Mouse (Mus musculus): ENCODE results near the gene Abhd17a. TPM values are rescaled to one million over a fixed set of nuclear protein-coding genes. Genes with fewer than 3 reads are reported as not detected.

Gene Abhd17a
- total RNA-seq (2014; rRNA removed; ENCODE audit: low replicate concordance): 194 and 462 TPM in 2 replicates
- 88.2 and 88.6 TPM in 2 replicates for polyA plus RNA-seq (2015; fragmentation: Nextera tagmentation; extraction: Ambion mirVana)

DNA sequence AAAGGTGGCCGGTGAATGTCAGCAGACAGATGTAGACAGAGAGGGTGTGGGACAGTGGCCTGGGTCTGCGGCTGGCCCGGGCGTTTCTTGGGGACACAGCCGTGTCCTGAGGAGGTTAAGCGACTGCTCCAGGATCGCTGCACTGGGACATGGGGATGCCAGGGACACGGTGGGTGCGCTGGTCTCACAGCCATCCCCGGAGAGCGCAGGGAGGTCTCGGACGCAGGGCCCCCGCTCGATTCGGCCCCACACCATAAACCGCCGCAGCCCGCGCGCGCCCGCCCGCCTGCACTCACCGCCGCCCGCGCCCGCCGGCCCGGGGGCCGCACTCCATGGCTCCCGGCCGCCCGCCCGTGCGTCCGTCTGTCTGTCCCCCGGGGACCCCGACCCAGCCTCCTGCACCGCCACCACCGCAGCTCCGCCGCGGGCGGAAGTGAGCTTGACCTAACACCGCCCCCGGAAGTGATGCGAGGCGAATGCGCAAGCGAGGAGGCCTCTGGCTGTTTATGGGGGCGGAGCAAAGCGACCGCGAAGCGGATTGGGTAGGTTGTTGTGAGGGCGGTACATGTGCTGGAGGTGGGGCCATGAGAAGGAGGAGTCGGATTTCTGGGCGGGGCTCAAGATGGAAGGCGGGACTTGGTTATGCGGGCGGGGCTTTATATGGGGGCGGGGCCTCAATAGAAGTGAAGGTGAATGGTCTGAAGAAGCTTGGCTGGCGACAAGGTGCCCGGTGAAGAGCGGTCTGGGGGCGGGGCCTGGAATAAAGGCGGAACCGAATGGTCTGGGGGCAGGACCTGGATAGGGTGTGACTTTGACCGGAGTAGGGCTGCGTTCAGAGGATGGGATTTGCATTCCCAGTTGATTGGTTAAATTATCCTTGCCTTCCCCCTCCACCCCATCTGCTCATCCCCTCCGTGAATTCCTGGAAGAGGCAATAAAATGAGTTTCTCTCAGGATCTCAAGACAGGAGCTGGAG lies at the start of gene Abhd17a:
TSS of gene Abhd17a (minus strand) at position 463 of the 976 bp plus-strand sequence.
- H3K9me3 ChIP-seq (replicated peaks; ENCODE audit: control insufficient read depth, low read length): no peaks in the 10 kb centered on the region
- H3K27me3 ChIP-seq (ENCODE audit: control insufficient read depth, insufficient read depth, low read length): no peaks in the 10 kb centered on the region
- peaks cover 17% of the 10 kb centered on the region for H3K4me1 ChIP-seq (ENCODE audit: control insufficient read depth, insufficient read depth)
- peak within 1 kb of the TSS; percentile 76 for H3K27ac ChIP-seq (ENCODE audit: low read depth)
- under 1% methylated on average over 71 of the region's 73 CpGs for WGBS
- H3K9ac ChIP-seq (replicated peaks; ENCODE audit: low read depth, low read length): peak within 1 kb of the TSS; percentile 93
- TF ChIP-seq CTCF (IDR thresholded peaks at IDR 0.05; ENCODE audit: low read depth) (no peak), EP300 (IDR thresholded peaks at IDR 0.05; ENCODE audit: low read depth) (no peak)
- ATAC-seq (ENCODE audit: insufficient read depth, low read depth): peak; percentile 96
- H3K4me3 ChIP-seq (ENCODE audit: low read depth, low read length): peak within 1 kb of the TSS; percentile 80
- peaks cover 5% of the 10 kb centered on the region; the same call in 1 of the 2 replicates for H3K36me3 ChIP-seq (replicated peaks; ENCODE audit: control insufficient read depth, insufficient read depth, low read length)
- DNase-seq (ENCODE audit: low spot score): peak; percentile 98
- H3K4me2 ChIP-seq (ENCODE audit: low read depth, low read length): peak within 1 kb of the TSS; percentile 97

- Histone ChIP-seq H3K4me1 (ENCODE audit: control insufficient read depth, insufficient read depth) (peaks cover 3% of the 10 kb centered on the region; the same call in 1 of the 2 replicates), H3K4me3 (ENCODE audit: low read depth, low read length) (no peak overlapping the region), H3K9me3 (replicated peaks; ENCODE audit: control insufficient read depth, low read length) (no peaks in the 10 kb centered on the region), H3K27me3 (ENCODE audit: control insufficient read depth, insufficient read depth, low read length) (no peaks in the 10 kb centered on the region), H3K27ac (ENCODE audit: low read depth) (no peak overlapping the region), H3K4me2 (ENCODE audit: low read depth, low read length) (no peak overlapping the region), H3K36me3 (replicated peaks; ENCODE audit: control insufficient read depth, insufficient read depth, low read length) (peaks cover 64% of the 10 kb centered on the region), H3K9ac (replicated peaks; ENCODE audit: low read depth, low read length) (no peak overlapping the region)
- ATAC-seq (ENCODE audit: insufficient read depth, low read depth) (no peak), DNase-seq (ENCODE audit: low spot score) (no peak)
- TF ChIP-seq EP300 (IDR thresholded peaks at IDR 0.05; ENCODE audit: low read depth): no peak
- TF ChIP-seq CTCF (IDR thresholded peaks at IDR 0.05; ENCODE audit: low read depth): no peak
- 81% methylated on average over 6 of the region's 6 CpGs for WGBS
These were observed 45.2 kb upstream of the Abhd17a start for GRCm38 (mm10) chr10:80635345-80635744.

GRCm38 (mm10) chr10:80628925-80629324 lies 38.8 kb upstream of the Abhd17a start:
- DNase-seq (ENCODE audit: low spot score) (no peak), ATAC-seq (ENCODE audit: insufficient read depth, low read depth) (no peak)
- Histone ChIP-seq H3K27me3 (ENCODE audit: control insufficient read depth, insufficient read depth, low read length) (no peaks in the 10 kb centered on the region), H3K4me1 (ENCODE audit: control insufficient read depth, insufficient read depth) (peaks cover 36% of the 10 kb centered on the region), H3K4me2 (ENCODE audit: low read depth, low read length) (no peak overlapping the region), H3K9me3 (replicated peaks; ENCODE audit: control insufficient read depth, low read length) (no peaks in the 10 kb centered on the region), H3K36me3 (replicated peaks; ENCODE audit: control insufficient read depth, insufficient read depth, low read length) (peaks cover under 1% of the 10 kb centered on the region; the same call in 1 of the 2 replicates), H3K9ac (replicated peaks; ENCODE audit: low read depth, low read length) (no peak overlapping the region), H3K4me3 (ENCODE audit: low read depth, low read length) (no peak overlapping the region), H3K27ac (ENCODE audit: low read depth) (no peak overlapping the region)
- 66% methylated on average over 9 of the region's 9 CpGs for WGBS
- no peak for TF ChIP-seq EP300 (IDR thresholded peaks at IDR 0.05; ENCODE audit: low read depth)
- no peak for TF ChIP-seq CTCF (IDR thresholded peaks at IDR 0.05; ENCODE audit: low read depth)

DNA sequence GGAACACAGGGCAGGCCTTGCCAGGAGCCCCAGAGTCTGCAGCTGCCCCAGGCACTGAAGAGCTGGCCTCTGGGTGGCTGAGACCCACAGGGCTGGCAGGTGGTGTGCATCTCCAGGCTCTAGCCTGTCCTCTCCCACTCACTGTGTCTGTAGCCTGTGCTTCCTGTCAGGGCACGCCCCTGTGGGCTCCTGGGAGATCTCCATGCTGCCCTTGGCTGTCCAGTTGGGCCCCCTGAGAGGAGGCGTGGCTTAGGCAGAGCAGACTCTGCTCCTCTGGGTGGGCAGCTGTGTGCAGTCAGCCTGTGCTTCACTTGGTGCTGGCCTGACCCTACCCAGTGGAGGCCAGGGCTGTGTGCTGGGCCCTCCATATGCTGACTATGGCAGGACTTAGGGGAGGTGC lies 37.5 kb upstream of the Abhd17a start:
- DNase-seq (ENCODE audit: low spot score) (peak; percentile 16), ATAC-seq (ENCODE audit: insufficient read depth, low read depth) (peak; percentile 15; the same call in 1 of the 2 replicates)
- WGBS: 22% methylated on average over 2 of the region's 2 CpGs
- no peak overlapping the region for H3K9ac ChIP-seq (replicated peaks; ENCODE audit: low read depth, low read length)
- H3K36me3 ChIP-seq (replicated peaks; ENCODE audit: control insufficient read depth, insufficient read depth, low read length): no peaks in the 10 kb centered on the region; the same call in 1 of the 2 replicates
- TF ChIP-seq EP300 (IDR thresholded peaks at IDR 0.05; ENCODE audit: low read depth) (no peak), CTCF (IDR thresholded peaks at IDR 0.05; ENCODE audit: low read depth) (no peak)
- H3K4me2 ChIP-seq (ENCODE audit: low read depth, low read length): no peak overlapping the region
- peaks cover 42% of the 10 kb centered on the region for H3K4me1 ChIP-seq (ENCODE audit: control insufficient read depth, insufficient read depth)
- no peaks in the 10 kb centered on the region for H3K27me3 ChIP-seq (ENCODE audit: control insufficient read depth, insufficient read depth, low read length)
- no peak overlapping the region for H3K27ac ChIP-seq (ENCODE audit: low read depth)
- no peaks in the 10 kb centered on the region for H3K9me3 ChIP-seq (replicated peaks; ENCODE audit: control insufficient read depth, low read length)
- H3K4me3 ChIP-seq (ENCODE audit: low read depth, low read length): no peak overlapping the region

DNA sequence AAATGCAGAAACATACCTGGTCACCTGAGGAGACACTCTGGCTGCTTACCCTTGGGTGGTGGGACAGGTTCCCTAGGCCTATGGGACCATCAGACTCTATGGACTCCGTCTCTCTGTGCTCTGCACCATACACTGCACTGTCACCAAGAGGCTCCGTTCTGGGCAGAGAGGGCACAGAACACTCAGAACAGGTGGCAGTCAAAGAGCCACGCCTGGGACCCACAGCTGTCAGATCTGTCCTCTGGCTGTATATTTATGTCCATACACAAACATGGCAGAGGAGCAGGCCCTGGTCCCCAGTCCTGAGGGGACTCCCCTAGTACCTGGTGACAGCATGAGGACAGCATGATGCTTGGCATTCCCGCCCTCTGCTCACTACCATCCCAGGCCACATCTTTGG lies 35.6 kb upstream of the Abhd17a start:
- Histone ChIP-seq H3K4me3 (ENCODE audit: low read depth, low read length) (no peak overlapping the region), H3K27ac (ENCODE audit: low read depth) (no peak overlapping the region), H3K36me3 (replicated peaks; ENCODE audit: control insufficient read depth, insufficient read depth, low read length) (no peaks in the 10 kb centered on the region; the same call in 1 of the 2 replicates), H3K9ac (replicated peaks; ENCODE audit: low read depth, low read length) (no peak overlapping the region), H3K9me3 (replicated peaks; ENCODE audit: control insufficient read depth, low read length) (no peaks in the 10 kb centered on the region), H3K4me1 (ENCODE audit: control insufficient read depth, insufficient read depth) (peaks cover 47% of the 10 kb centered on the region), H3K4me2 (ENCODE audit: low read depth, low read length) (no peak overlapping the region), H3K27me3 (ENCODE audit: control insufficient read depth, insufficient read depth, low read length) (no peaks in the 10 kb centered on the region)
- DNase-seq (ENCODE audit: low spot score) (no peak), ATAC-seq (ENCODE audit: insufficient read depth, low read depth) (no peak)
- WGBS: 87% methylated on average over 4 of the region's 4 CpGs
- TF ChIP-seq EP300 (IDR thresholded peaks at IDR 0.05; ENCODE audit: low read depth): no peak
- no peak for TF ChIP-seq CTCF (IDR thresholded peaks at IDR 0.05; ENCODE audit: low read depth)
